Mouse (Mus musculus): ENCODE data around the gene Asb7. TPM values are rescaled to one million over a fixed set of nuclear protein-coding genes. Genes with fewer than 3 reads are reported as not detected.

The Asb7 gene
- polyA plus RNA-seq, 1 experiment: 7.3 TPM

DNA sequence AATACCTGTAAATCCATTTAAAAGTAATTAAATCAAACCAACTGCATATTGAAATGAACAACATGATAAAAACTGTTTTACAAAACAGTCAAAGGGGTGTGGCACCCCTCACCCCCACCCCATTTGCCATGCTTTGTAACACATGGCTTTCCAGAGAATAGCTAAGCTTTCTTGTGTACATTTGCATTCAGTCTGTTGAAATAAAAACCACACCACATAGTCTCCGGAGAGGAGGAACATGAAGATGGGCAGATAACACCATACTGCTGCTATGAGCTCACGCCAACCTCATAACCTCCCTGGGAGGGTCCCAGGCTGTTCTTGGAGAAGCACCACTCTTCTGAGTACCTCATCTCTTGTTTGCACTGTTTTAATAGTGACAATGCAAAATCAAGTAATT lies 40.2 kb downstream of the Asb7 start:
- no peak for DNase-seq
- H3K4me1 ChIP-seq (replicated peaks; ENCODE audit: control insufficient read depth, insufficient read depth, low read length): peaks cover 2% of the 10 kb centered on the region; the same call in 1 of the 2 replicates
- H3K36me3 ChIP-seq (ENCODE audit: control insufficient read depth, insufficient read depth, low read length): no peaks in the 10 kb centered on the region; the same call in 1 of the 2 replicates
- TF ChIP-seq POLR2A (IDR thresholded peaks at IDR 0.05; ENCODE audit: control insufficient read depth, extremely low read depth, insufficient read depth, low read length, poor library complexity) (no peak), CTCF (IDR thresholded peaks at IDR 0.05; ENCODE audit: borderline replicate concordance, control insufficient read depth, extremely low read depth, insufficient read depth, low read length, poor library complexity) (no peak)
- H3K27ac ChIP-seq (ENCODE audit: control insufficient read depth, insufficient read depth, low read length): no peak overlapping the region
- no peak overlapping the region for H3K4me3 ChIP-seq (ENCODE audit: control insufficient read depth, insufficient read depth, low read length)
- 26% methylated on average over 2 of the region's 2 CpGs for WGBS
- H3K27me3 ChIP-seq (ENCODE audit: control insufficient read depth, insufficient read depth, low read length): no peaks in the 10 kb centered on the region

DNA sequence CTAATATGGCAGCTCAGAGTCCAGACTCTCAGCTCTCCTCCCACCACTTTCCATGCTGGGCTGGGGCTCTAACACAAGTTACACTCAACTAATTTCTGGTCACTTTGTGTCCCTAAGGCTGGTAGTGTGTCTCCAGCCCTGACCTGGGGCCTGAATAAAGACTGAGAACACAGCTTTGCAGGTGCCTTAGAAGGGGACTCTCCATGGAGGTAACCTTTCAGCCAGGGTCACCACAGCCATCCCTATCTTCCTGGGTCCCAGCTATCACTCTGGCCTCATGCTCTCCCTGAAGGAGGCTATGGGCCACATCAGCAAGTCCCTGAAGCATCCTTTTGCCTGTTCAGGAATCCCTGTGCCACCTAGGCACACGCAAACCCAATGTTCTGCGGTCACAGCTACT lies 43.7 kb downstream of the Asb7 start:
- H3K4me3 ChIP-seq (ENCODE audit: control insufficient read depth, insufficient read depth, low read length): no peak overlapping the region
- no peak for TF ChIP-seq POLR2A (IDR thresholded peaks at IDR 0.05; ENCODE audit: control insufficient read depth, extremely low read depth, insufficient read depth, low read length, poor library complexity)
- no peak for TF ChIP-seq CTCF (IDR thresholded peaks at IDR 0.05; ENCODE audit: borderline replicate concordance, control insufficient read depth, extremely low read depth, insufficient read depth, low read length, poor library complexity)
- H3K4me1 ChIP-seq (replicated peaks; ENCODE audit: control insufficient read depth, insufficient read depth, low read length): peaks cover 2% of the 10 kb centered on the region; the same call in 1 of the 2 replicates
- no peak overlapping the region for H3K27ac ChIP-seq (ENCODE audit: control insufficient read depth, insufficient read depth, low read length)
- WGBS: 97% methylated on average over 2 of the region's 2 CpGs
- no peak for DNase-seq
- peaks cover 4% of the 10 kb centered on the region; the same call in 1 of the 2 replicates for H3K36me3 ChIP-seq (ENCODE audit: control insufficient read depth, insufficient read depth, low read length)
- no peaks in the 10 kb centered on the region for H3K27me3 ChIP-seq (ENCODE audit: control insufficient read depth, insufficient read depth, low read length)

DNA sequence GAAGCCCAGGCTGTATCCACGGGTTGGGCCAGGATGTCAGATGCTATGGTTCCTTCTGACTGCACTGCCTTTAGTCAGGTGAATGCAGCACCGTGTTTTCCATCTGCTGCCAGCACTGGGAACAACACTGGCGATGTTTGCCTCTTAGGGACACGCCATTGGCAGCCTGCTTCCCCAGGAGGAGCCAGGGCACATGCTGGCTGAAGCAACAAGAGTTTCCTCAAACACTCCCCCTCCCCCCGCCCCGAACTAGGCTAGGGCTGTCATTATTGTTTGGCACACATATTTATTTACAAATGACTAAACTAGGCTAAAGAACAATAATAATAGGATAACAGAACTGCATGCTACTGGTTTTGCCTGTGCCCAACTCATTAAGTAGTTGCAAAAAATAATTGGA lies 56.0 kb downstream of the Asb7 start:
- no peak for DNase-seq
- TF ChIP-seq CTCF (IDR thresholded peaks at IDR 0.05; ENCODE audit: borderline replicate concordance, control insufficient read depth, extremely low read depth, insufficient read depth, low read length, poor library complexity) (no peak), POLR2A (IDR thresholded peaks at IDR 0.05; ENCODE audit: control insufficient read depth, extremely low read depth, insufficient read depth, low read length, poor library complexity) (no peak)
- Histone ChIP-seq H3K4me1 (replicated peaks; ENCODE audit: control insufficient read depth, insufficient read depth, low read length) (no peaks in the 10 kb centered on the region), H3K36me3 (ENCODE audit: control insufficient read depth, insufficient read depth, low read length) (no peaks in the 10 kb centered on the region), H3K27ac (ENCODE audit: control insufficient read depth, insufficient read depth, low read length) (no peak overlapping the region), H3K4me3 (ENCODE audit: control insufficient read depth, insufficient read depth, low read length) (no peak overlapping the region), H3K27me3 (ENCODE audit: control insufficient read depth, insufficient read depth, low read length) (no peaks in the 10 kb centered on the region)
- 86% methylated on average over 6 of the region's 6 CpGs for WGBS

DNA sequence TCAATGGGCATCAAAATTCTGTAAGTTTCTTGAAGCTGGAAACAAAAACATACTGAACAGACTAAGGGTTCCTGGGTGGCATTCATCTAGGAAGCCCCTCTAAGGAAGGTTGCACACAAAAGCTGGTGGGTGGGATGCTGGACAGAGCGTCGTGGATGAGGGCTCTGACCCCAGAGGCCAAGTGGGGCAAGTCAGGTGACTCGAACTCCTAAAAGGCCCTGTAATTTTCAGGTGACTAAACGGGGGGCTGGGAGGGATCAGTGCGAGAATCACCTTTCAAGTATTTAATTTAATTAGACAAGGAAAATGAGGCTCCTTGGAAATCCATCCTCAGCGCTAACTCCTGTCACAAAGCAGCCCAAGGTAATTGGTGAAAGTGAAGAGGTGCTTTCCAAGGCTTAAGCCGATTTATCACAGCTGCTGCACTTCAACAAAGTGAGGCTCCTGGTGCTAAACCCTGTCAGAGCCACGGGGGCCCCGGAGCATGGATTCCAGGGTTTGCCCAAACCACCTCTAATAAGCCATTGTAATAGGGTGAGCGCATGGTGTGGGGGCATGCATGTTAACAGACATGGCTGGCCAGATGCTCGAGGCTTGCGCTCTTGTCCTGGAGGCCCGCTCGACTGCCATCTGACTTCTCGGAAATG lies 59.1 kb downstream of the Asb7 start:
- no peak for DNase-seq
- 90% methylated on average over 15 of the region's 15 CpGs for WGBS
- no peak overlapping the region for H3K4me3 ChIP-seq (ENCODE audit: control insufficient read depth, insufficient read depth, low read length)
- TF ChIP-seq POLR2A (IDR thresholded peaks at IDR 0.05; ENCODE audit: control insufficient read depth, extremely low read depth, insufficient read depth, low read length, poor library complexity) (no peak), CTCF (IDR thresholded peaks at IDR 0.05; ENCODE audit: borderline replicate concordance, control insufficient read depth, extremely low read depth, insufficient read depth, low read length, poor library complexity) (no peak)
- H3K4me1 ChIP-seq (replicated peaks; ENCODE audit: control insufficient read depth, insufficient read depth, low read length): no peaks in the 10 kb centered on the region
- no peaks in the 10 kb centered on the region for H3K36me3 ChIP-seq (ENCODE audit: control insufficient read depth, insufficient read depth, low read length)
- H3K27ac ChIP-seq (ENCODE audit: control insufficient read depth, insufficient read depth, low read length): no peak overlapping the region
- H3K27me3 ChIP-seq (ENCODE audit: control insufficient read depth, insufficient read depth, low read length): no peaks in the 10 kb centered on the region

DNA sequence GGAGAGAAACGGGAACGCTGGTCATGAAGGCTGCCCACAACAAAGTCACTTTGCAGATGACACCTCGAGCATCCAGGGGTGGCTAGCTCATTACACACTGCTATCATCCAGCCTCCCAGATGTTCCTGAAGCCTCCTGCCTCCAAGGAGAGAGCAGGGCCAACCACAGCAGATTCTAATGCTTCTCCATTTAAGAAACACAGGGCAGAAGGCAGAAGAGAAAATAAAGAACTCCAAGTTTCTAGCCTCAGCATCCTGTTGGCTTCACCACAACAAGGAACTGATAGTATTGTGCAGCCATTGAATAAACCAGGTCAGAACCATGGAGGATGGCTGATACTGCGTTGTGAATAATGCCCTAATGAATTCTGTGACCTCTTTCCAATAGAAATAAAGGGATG lies 60.0 kb downstream of the Asb7 start:
- 65% methylated on average over 4 of the region's 4 CpGs for WGBS
- Histone ChIP-seq H3K27me3 (ENCODE audit: control insufficient read depth, insufficient read depth, low read length) (no peaks in the 10 kb centered on the region), H3K36me3 (ENCODE audit: control insufficient read depth, insufficient read depth, low read length) (no peaks in the 10 kb centered on the region), H3K4me3 (ENCODE audit: control insufficient read depth, insufficient read depth, low read length) (no peak overlapping the region), H3K27ac (ENCODE audit: control insufficient read depth, insufficient read depth, low read length) (no peak overlapping the region), H3K4me1 (replicated peaks; ENCODE audit: control insufficient read depth, insufficient read depth, low read length) (no peaks in the 10 kb centered on the region)
- no peak for DNase-seq
- TF ChIP-seq CTCF (IDR thresholded peaks at IDR 0.05; ENCODE audit: borderline replicate concordance, control insufficient read depth, extremely low read depth, insufficient read depth, low read length, poor library complexity): no peak
- TF ChIP-seq POLR2A (IDR thresholded peaks at IDR 0.05; ENCODE audit: control insufficient read depth, extremely low read depth, insufficient read depth, low read length, poor library complexity): no peak

DNA sequence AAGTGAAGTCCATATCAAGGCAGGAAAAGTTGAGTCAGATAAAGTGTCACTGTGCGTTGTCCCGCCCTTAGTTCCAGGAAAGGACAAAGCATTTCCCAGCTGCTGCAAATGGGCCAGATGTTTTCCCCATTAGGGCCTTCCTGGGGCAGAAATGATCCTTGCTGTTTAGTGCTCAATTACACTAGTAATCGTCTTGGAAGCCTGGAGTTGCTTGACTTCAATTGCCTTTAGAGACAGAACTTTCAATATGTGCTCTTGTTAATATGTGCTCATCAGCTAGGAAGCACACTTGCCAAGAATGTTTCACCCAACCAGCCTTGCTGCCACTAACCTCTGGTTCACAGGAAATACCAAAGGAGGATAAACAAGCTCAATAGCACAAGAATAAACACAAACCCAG lies 66.0 kb downstream of the Asb7 start:
- no peaks in the 10 kb centered on the region for H3K27me3 ChIP-seq (ENCODE audit: control insufficient read depth, insufficient read depth, low read length)
- no peak overlapping the region for H3K27ac ChIP-seq (ENCODE audit: control insufficient read depth, insufficient read depth, low read length)
- no peaks in the 10 kb centered on the region for H3K36me3 ChIP-seq (ENCODE audit: control insufficient read depth, insufficient read depth, low read length)
- H3K4me3 ChIP-seq (ENCODE audit: control insufficient read depth, insufficient read depth, low read length): no peak overlapping the region
- TF ChIP-seq POLR2A (IDR thresholded peaks at IDR 0.05; ENCODE audit: control insufficient read depth, extremely low read depth, insufficient read depth, low read length, poor library complexity): no peak
- TF ChIP-seq CTCF (IDR thresholded peaks at IDR 0.05; ENCODE audit: borderline replicate concordance, control insufficient read depth, extremely low read depth, insufficient read depth, low read length, poor library complexity): no peak
- no peaks in the 10 kb centered on the region for H3K4me1 ChIP-seq (replicated peaks; ENCODE audit: control insufficient read depth, insufficient read depth, low read length)
- no peak for DNase-seq
- WGBS: 75% methylated on average over 3 of the region's 3 CpGs

DNA sequence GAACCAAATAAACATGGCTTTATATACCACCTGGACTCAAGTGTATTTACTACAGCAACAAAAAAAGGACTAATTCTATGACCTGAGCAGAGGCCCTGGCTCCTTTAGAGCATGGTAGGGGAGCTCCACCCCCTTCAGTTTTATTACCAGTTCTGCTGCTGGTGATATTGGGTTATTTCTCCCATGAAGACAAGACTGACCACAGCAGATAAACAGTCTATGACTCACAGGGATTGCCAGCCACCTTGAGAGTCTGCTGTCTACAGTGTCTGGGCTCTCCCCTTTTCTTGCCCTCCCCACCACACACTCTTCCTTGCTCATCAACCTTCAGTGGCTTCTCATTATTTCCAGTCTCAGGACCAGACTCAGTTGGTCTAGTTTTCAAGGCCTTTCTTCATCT lies 87.5 kb downstream of the Asb7 start:
- Histone ChIP-seq H3K27me3 (ENCODE audit: control insufficient read depth, insufficient read depth, low read length) (no peaks in the 10 kb centered on the region), H3K4me3 (ENCODE audit: control insufficient read depth, insufficient read depth, low read length) (no peak overlapping the region), H3K27ac (ENCODE audit: control insufficient read depth, insufficient read depth, low read length) (no peak overlapping the region), H3K4me1 (replicated peaks; ENCODE audit: control insufficient read depth, insufficient read depth, low read length) (no peaks in the 10 kb centered on the region), H3K36me3 (ENCODE audit: control insufficient read depth, insufficient read depth, low read length) (no peaks in the 10 kb centered on the region)
- TF ChIP-seq POLR2A (IDR thresholded peaks at IDR 0.05; ENCODE audit: control insufficient read depth, extremely low read depth, insufficient read depth, low read length, poor library complexity) (no peak), CTCF (IDR thresholded peaks at IDR 0.05; ENCODE audit: borderline replicate concordance, control insufficient read depth, extremely low read depth, insufficient read depth, low read length, poor library complexity) (no peak)
- DNase-seq: no peak
